Mouse (Mus musculus) heart, embryonic 16.5 days (tissue): ENCODE measurements around the gene Nt5c. TPM values are rescaled to one million over a fixed set of nuclear protein-coding genes. Genes with fewer than 3 reads are reported as not detected.
A peak's percentile ranks its signal among the peaks of the same experiment; 100 is the strongest.
"Not testable (repeated sequence)": the region's sequence is repeated elsewhere in the genome, so short reads cannot be mapped to it uniquely, and the experiment has no call there.

Experiments used
- ATAC-seq: fragments of 200-750 bp; cut with Nextera tagmentation; replicated peaks from 2 replicates; pipeline ENCODE4 v1.8.0; 2017; ENCODE audit warnings: moderate number of reproducible peaks; ENCODE audit not compliant: insufficient read depth, low FRiP score; ENCODE audit errors: extremely low read depth
- H3K27ac ChIP-seq: fragments of 300-500 bp; sonication (generic); 2 replicates; pipeline ENCODE4 v1.5.1; 2014; ENCODE audit warnings: mild to moderate bottlenecking, low read length, control low read depth, moderate library complexity
- H3K27me3 ChIP-seq: fragments of 300-500 bp; sonication (generic); 2 replicates; pipeline ENCODE4 v1.6.1; 2014; ENCODE audit warnings: low read length, mixed read lengths; ENCODE audit not compliant: control insufficient read depth, insufficient read depth
- H3K36me3 ChIP-seq: fragments of 300-500 bp; sonication (generic); 2 replicates; pipeline ENCODE4 v1.6.1; 2014; ENCODE audit not compliant: control insufficient read depth, insufficient read depth
- H3K4me1 ChIP-seq: fragments of 300-500 bp; sonication (generic); 2 replicates; pipeline ENCODE4 v1.6.1; 2014; ENCODE audit warnings: low read length, mixed read lengths; ENCODE audit not compliant: control insufficient read depth, insufficient read depth
- H3K4me2 ChIP-seq: fragments of 300-500 bp; sonication (generic); 2 replicates; pipeline ENCODE4 v1.6.1; 2014; ENCODE audit warnings: low read depth, mild to moderate bottlenecking, control low read depth, low read length
- H3K4me3 ChIP-seq: fragments of 300-500 bp; sonication (generic); 2 replicates; pipeline ENCODE4 v1.5.1; 2014; ENCODE audit warnings: mild to moderate bottlenecking, control low read depth, low read length
- H3K9ac ChIP-seq: fragments of 300-500 bp; sonication (generic); 2 replicates; pipeline ENCODE4 v1.6.1; 2014; ENCODE audit warnings: low read length, control low read depth
- H3K9me3 ChIP-seq: fragments of 300-500 bp; sonication (generic); replicated peaks from 2 replicates; pipeline ENCODE4 v1.6.1; 2016; ENCODE audit warnings: low read length; ENCODE audit not compliant: control insufficient read depth
- WGBS: fragments of 180-500 bp; shearing (Covaris S2); extraction: QIAGEN DNeasy Blood & Tissue Kit; methylation state at CpG from one replicate; pipeline ENCODE4 v1.1.7; 2014; 5-methylcytosine and 5-hydroxymethylcytosine counted together
- polyA plus RNA-seq: library from polyadenylated mRNA; unstranded; fragments of >200 nt; fragmentation: Nextera tagmentation; extraction: Ambion mirVana; gene quantifications from 2 replicates; pipeline ENCODE4 v1.2.1, GENCODE M21; 2015

Nt5c gene
- polyA plus RNA-seq, 1 experiment from 2014 or later: 64.9 TPM

- Histone ChIP-seq H3K4me2 (no peak within 1 kb of the TSS; the same call in none of the 2 replicates), H3K36me3 (no peaks in the 10 kb centered on the region), H3K4me1 (peaks cover 5% of the 10 kb centered on the region), H3K4me3 (peak within 1 kb of the TSS; percentile 19), H3K9me3 (no peaks in the 10 kb centered on the region), H3K9ac (no peak within 1 kb of the TSS), H3K27ac (peak within 1 kb of the TSS; percentile 65; the same call in 1 of the 2 replicates), H3K27me3 (no peaks in the 10 kb centered on the region)
- peak; percentile 25; the same call in 1 of the 2 replicates for ATAC-seq
- 75% methylated on average over 16 of the region's 16 CpGs for WGBS
Measured at GRCm38 (mm10) chr11:115462243-115462891, 29.3 kb downstream of the Nt5c start, which contains the start of gene Slc16a5. Gene Slc16a5 (plus strand): TSS chr11:115462474.

GRCm38 (mm10) chr11:115461846-115462242 is 29.8 kb downstream of the Nt5c start:
- no peak overlapping the region for H3K4me3 ChIP-seq
- WGBS: 73% methylated on average over 5 of the region's 5 CpGs
- H3K27me3 ChIP-seq: no peaks in the 10 kb centered on the region
- H3K4me1 ChIP-seq: peaks cover 9% of the 10 kb centered on the region
- H3K4me2 ChIP-seq: no peak overlapping the region
- H3K36me3 ChIP-seq: no peaks in the 10 kb centered on the region
- no peak overlapping the region for H3K9ac ChIP-seq
- H3K9me3 ChIP-seq: no peaks in the 10 kb centered on the region
- no peak overlapping the region for H3K27ac ChIP-seq
- ATAC-seq: no peak

- peaks cover 9% of the 10 kb centered on the region for H3K4me1 ChIP-seq
- H3K27me3 ChIP-seq: no peaks in the 10 kb centered on the region
- no peaks in the 10 kb centered on the region for H3K9me3 ChIP-seq
- H3K27ac ChIP-seq: no peak overlapping the region
- H3K4me2 ChIP-seq: no peak overlapping the region
- no peak overlapping the region for H3K9ac ChIP-seq
- H3K4me3 ChIP-seq: no peak overlapping the region
- H3K36me3 ChIP-seq: no peaks in the 10 kb centered on the region
- ATAC-seq: no peak
- WGBS: 28% methylated on average over 8 of the region's 8 CpGs
Measured at GRCm38 (mm10) chr11:115460976-115461375, 30.7 kb downstream of the Nt5c start.

GRCm38 (mm10) chr11:115457405-115457804 is 34.3 kb downstream of the Nt5c start:
- WGBS: 29% methylated on average over 6 of the region's 6 CpGs

GRCm38 (mm10) chr11:115456182-115456581 is 35.5 kb downstream of the Nt5c start:
- Histone ChIP-seq H3K27ac (no peak overlapping the region), H3K4me1 (peaks cover 9% of the 10 kb centered on the region), H3K9ac (no peak overlapping the region), H3K9me3 (no peaks in the 10 kb centered on the region; the same call in 1 of the 2 replicates), H3K4me2 (no peak overlapping the region), H3K27me3 (no peaks in the 10 kb centered on the region), H3K36me3 (no peaks in the 10 kb centered on the region), H3K4me3 (no peak overlapping the region)
- no peak for ATAC-seq
- WGBS: 94% methylated on average over 5 of the region's 5 CpGs

More at GRCm38 (mm10) chr11:115457405-115457804, 34.3 kb downstream of the Nt5c start:
- no peaks in the 10 kb centered on the region for H3K27me3 ChIP-seq
- peaks cover 9% of the 10 kb centered on the region for H3K4me1 ChIP-seq
- 0 out of 2 replicates have a peak overlapping the region, but pooled peaks have one; percentile 28 for H3K27ac ChIP-seq
- H3K9ac ChIP-seq: no peak overlapping the region
- H3K36me3 ChIP-seq: no peaks in the 10 kb centered on the region
- H3K9me3 ChIP-seq: no peaks in the 10 kb centered on the region; the same call in 1 of the 2 replicates
- no peak overlapping the region for H3K4me3 ChIP-seq
- no peak; the same call in 1 of the 2 replicates for ATAC-seq
- H3K4me2 ChIP-seq: no peak overlapping the region

GRCm38 (mm10) chr11:115455619-115456018 is 36.0 kb downstream of the Nt5c start:
- WGBS: 86% methylated on average over 15 of the region's 15 CpGs
- ATAC-seq: no peak
- no peaks in the 10 kb centered on the region for H3K27me3 ChIP-seq
- H3K27ac ChIP-seq: no peak overlapping the region
- H3K4me3 ChIP-seq: no peak overlapping the region
- no peak overlapping the region for H3K9ac ChIP-seq
- H3K9me3 ChIP-seq: no peaks in the 10 kb centered on the region; the same call in 1 of the 2 replicates
- H3K36me3 ChIP-seq: no peaks in the 10 kb centered on the region
- no peak overlapping the region for H3K4me2 ChIP-seq
- H3K4me1 ChIP-seq: peaks cover 9% of the 10 kb centered on the region

GRCm38 (mm10) chr11:115454822-115455221 is 36.8 kb downstream of the Nt5c start:
- not testable (repeated sequence) for ATAC-seq, H3K9ac ChIP-seq, H3K27ac ChIP-seq, H3K36me3 ChIP-seq, H3K4me2 ChIP-seq, H3K27me3 ChIP-seq, H3K9me3 ChIP-seq, H3K4me3 ChIP-seq, H3K4me1 ChIP-seq
- 86% methylated on average over 6 of the region's 6 CpGs for WGBS

- no peaks in the 10 kb centered on the region for H3K36me3 ChIP-seq
- no peak overlapping the region for H3K4me3 ChIP-seq
- peaks cover 9% of the 10 kb centered on the region for H3K4me1 ChIP-seq
- no peaks in the 10 kb centered on the region; the same call in 1 of the 2 replicates for H3K9me3 ChIP-seq
- no peaks in the 10 kb centered on the region for H3K27me3 ChIP-seq
- ATAC-seq: no peak
- no peak overlapping the region for H3K4me2 ChIP-seq
- 59% methylated on average over 4 of the region's 4 CpGs for WGBS
- H3K27ac ChIP-seq: peak overlapping the region; percentile 17; the same call in 1 of the 2 replicates
- H3K9ac ChIP-seq: no peak overlapping the region
Measured at GRCm38 (mm10) chr11:115453306-115453705, 38.4 kb downstream of the Nt5c start.

GRCm38 (mm10) chr11:115452281-115452860 is 39.3 kb downstream of the Nt5c start:
- 79% methylated on average over 7 of the region's 7 CpGs for WGBS
- Histone ChIP-seq H3K4me3 (no peak overlapping the region), H3K4me2 (no peak overlapping the region), H3K9me3 (no peaks in the 10 kb centered on the region; the same call in 1 of the 2 replicates), H3K27me3 (no peaks in the 10 kb centered on the region), H3K4me1 (peaks cover 9% of the 10 kb centered on the region), H3K27ac (no peak overlapping the region; the same call in 1 of the 2 replicates), H3K36me3 (no peaks in the 10 kb centered on the region), H3K9ac (no peak overlapping the region)
- no peak for ATAC-seq
